Mouse (Mus musculus) embryo, embryonic 11.5 days (tissue): ENCODE data around the gene Chrna4.

Experiments used
- DNase-seq: peaks from one replicate; pipeline ENCODE4 v3.0.0-alpha.2; 2012; ENCODE audit warnings: low read depth, low spot score

Gene Chrna4

DNA sequence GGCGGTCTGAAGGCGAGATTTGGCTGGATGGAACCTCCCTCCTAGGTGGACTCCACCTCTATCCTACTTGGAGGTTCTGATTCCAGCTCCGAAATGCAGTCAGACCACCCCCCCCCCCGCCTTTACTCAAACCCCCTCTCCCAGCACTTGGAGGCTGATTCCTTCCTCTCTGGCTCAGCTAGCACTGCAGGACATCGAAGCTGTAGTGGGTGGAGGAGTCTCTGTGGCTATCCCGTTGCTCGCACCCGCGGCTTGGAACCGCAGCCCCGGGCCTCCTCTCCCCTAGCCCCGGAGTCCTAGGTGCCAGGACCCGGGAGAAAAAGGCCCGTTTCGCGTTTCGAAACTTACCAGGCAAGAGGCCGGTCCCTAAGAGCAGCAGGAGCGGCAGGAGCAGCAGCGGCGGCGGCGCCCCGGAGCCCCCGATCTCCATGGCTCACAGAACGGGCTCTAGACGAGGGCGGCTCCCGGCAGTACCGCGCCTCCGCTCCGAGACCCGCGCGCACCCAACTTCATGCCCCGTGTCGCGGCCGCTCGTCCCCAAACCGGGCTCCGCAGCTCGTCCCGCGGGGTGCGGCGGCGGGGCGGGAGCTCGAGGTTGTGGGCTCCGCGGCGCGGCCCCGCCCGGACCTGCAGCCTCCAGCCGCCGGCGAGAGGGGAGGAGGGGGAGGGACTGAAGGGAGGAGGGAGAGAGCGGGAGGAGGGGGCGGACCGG is 4.5 kb downstream of the Chrna4 start:
- DNase-seq, result no peak

GRCm38 (mm10) chr2:181036561-181036960 is 6.8 kb downstream of the Chrna4 start:
- DNase-seq, result no peak

GRCm38 (mm10) chr2:181035186-181035585 is 8.2 kb downstream of the Chrna4 start:
- DNase-seq, result no peak

GRCm38 (mm10) chr2:181033310-181033709 is 10.0 kb downstream of the Chrna4 start:
- no peak for DNase-seq

DNA sequence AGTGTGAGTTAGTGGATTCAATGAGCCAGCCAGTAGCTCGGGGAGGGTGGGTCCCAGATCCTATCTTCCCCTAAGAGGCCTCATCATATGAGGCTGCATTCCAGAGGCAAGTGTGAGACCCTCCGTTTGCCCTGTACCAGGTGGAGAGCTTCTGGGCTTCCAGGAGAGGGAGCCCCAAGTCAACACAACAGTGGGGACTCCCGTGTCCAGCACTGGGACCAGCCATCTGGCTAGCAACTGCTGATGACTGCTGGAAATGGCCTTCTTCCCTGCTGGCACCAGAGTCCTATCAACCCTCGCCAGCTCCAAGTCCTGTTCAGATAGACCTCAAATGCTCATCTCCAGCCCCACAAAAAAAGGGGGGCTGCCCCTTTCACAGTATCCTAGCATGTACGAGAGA is 10.9 kb downstream of the Chrna4 start:
- no peak for DNase-seq

DNA sequence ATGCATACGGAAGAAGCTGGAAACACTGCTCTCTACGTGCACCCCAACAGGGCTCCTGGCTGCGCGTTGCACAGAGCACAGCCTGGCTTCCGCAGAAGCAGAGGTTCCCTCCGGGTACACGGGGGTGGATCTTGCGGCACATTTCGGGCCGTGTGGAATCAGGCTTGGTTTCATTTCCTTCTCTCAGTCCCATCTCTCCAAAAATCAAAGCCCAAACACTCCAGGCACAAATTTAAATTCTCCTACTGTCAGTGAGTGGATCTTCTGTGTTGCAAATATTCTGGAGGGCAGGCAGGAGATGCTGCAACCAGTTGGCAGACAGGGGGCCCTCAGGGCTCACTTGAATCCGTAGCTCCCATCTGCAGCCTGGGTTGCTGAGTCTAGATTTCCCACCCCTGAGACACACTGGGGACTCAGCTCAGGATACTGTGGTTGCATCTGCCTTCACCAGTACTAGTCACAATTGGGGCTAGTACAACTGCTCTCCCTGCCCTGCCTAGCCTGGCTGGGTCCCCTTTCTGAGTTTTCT is 11.9 kb downstream of the Chrna4 start:
- DNase-seq, result no peak

DNA sequence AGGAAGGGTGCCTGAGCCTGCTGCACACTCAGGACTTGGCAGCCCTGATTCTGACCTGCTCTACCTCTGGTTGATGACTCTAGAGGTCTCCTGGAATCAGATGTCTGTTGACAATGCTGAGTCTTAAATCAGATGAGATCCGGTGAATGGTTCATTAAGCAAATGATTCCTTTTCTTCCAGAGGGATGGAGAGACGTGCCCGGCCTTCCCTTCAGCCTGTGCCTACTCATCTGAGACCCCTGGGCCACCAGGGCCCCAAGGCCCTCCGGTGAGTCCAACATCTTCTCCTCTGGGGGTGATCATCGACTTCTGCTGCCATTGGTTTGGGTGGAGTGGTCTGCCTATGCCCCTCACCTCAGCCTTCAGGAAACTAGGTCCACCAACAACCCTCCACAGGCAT is 35.0 kb downstream of the Chrna4 start:
- DNase-seq, result no peak

DNA sequence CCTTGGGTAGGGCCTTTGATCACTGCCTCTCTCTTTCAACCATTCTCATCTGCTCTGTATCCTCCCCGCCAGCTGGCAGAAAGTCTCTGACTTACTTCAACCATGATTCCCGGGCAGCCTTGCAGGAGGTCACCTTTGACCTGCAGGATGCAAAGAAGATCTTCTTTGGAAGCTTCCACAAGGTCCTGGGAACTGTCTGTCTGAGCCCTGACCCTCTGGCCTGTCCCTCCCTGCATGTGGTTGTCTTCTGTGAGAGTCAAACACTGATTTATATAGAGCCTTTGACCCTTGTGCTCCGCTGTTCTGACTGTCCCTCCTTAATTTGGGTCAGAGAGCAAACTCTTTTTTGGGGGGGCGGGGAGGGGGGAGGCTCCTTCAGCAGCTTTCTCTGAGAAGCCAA is 36.3 kb downstream of the Chrna4 start:
- no peak for DNase-seq

GRCm38 (mm10) chr2:180996905-180997304 is 46.4 kb downstream of the Chrna4 start:
- no peak for DNase-seq

GRCm38 (mm10) chr2:180996436-180996835 is 46.9 kb downstream of the Chrna4 start:
- DNase-seq, result peak; percentile 34

GRCm38 (mm10) chr2:180995457-180995856 is 47.9 kb downstream of the Chrna4 start:
- no peak for DNase-seq

GRCm38 (mm10) chr2:180994360-180994759 is 49.0 kb downstream of the Chrna4 start:
- DNase-seq, result no peak

DNA sequence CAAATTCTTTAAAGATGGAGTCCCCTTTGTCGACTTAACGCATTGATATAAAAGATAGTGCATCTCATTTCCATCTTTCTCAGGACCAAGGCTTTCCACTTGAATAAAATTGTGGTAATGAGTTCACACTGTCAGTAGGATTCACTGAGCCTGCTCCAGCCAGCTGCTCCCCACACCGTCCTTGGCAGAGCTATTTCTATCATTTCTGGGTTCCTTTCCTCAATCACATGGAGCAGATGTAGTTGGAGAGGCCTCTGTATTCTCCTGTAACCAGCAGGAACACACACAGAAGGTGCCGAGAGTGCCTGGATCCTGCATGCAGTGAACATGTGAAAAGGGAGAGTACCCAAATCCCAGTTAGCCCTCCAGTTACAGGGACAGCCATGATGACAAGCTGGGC is 53.0 kb downstream of the Chrna4 start:
- no peak for DNase-seq

- no peak for DNase-seq
Observed at GRCm38 (mm10) chr2:180988948-180989347, 54.4 kb downstream of the Chrna4 start.

- no peak for DNase-seq
Observed at GRCm38 (mm10) chr2:180988347-180988913, 54.9 kb downstream of the Chrna4 start.

- peak; percentile 9 for DNase-seq
Observed at GRCm38 (mm10) chr2:180987432-180988030, 55.8 kb downstream of the Chrna4 start.

DNA sequence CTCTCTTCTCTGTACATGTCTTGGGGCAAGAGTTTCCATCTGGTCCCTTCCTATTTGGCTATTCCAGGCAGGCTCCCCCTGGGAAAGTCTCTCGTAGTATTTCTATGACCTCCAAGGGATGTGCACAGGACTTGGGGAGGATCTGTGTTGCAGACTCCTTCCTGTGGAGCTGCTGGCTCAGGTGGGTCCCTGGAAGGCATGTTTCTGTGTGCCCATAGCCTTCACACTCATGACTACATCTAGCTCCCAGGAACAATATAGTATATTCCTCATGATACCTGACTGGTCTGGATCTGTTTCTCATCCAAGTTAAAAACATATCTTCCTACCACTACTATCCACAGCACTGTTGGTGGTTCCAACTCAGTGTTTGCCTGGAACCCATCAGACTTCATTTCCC is 56.3 kb downstream of the Chrna4 start:
- DNase-seq, result no peak

- no peak for DNase-seq
Observed at GRCm38 (mm10) chr2:180986449-180986848, 56.9 kb downstream of the Chrna4 start, which contains the start of gene Col20a1. Col20a1 (plus strand) TSS chr2:180986535.

DNA sequence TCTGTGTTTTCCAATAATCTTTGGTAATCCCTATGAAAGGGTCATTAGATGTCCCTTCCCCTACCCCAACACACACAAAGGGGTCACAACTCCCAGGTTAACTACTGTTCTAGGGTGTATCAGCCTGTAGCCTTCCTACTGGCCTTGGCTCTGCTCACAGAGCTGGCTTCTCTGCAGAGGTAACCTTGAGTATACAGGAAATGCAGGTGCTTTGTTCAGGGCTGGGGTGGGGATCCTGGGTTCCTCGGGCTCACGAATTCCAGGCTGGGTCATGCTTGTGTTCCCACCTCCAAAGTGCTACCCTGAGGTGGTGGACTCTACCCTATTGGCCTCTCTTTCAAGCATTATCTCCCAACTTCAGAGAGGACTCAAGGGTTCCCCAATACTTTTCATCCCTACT is 57.7 kb downstream of the Chrna4 start:
- DNase-seq, result no peak

- no peak for DNase-seq
Observed at GRCm38 (mm10) chr2:180981133-180981532, 62.2 kb downstream of the Chrna4 start.
